Mouse (Mus musculus): ENCODE measurements around the gene Olfr270. TPM values are rescaled to one million over a fixed set of nuclear protein-coding genes. Genes with fewer than 3 reads are reported as not detected.

Gene Olfr270
- not detected in 2 replicates for total RNA-seq (2014; rRNA removed)
- polyA plus RNA-seq (2015; fragmentation: Nextera tagmentation; extraction: Ambion mirVana): not detected in 2 replicates

GRCm38 (mm10) chr4:52964247-52964646 is at the start of gene Olfr270:
Gene Olfr270, plus strand, starts transcription at chr4:52964547.
- no peak within 1 kb of the TSS for H3K4me3 ChIP-seq (ENCODE audit: low read depth, low read length)
- no peaks in the 10 kb centered on the region for H3K4me1 ChIP-seq (ENCODE audit: insufficient read depth, low read length)
- no peak for ATAC-seq (ENCODE audit: low FRiP score)
- no peaks in the 10 kb centered on the region for H3K36me3 ChIP-seq (ENCODE audit: insufficient read depth, low read length)
- no peak within 1 kb of the TSS for H3K9ac ChIP-seq (replicated peaks; ENCODE audit: low read length, poor library complexity, severe bottlenecking)
- no peak within 1 kb of the TSS for H3K4me2 ChIP-seq (ENCODE audit: low read depth, low read length, poor library complexity, severe bottlenecking)
- DNase-seq (ENCODE audit: low spot score): no peak
- no peak for TF ChIP-seq CTCF (IDR thresholded peaks at IDR 0.05)
- H3K27ac ChIP-seq (ENCODE audit: low read depth, low read length): no peak within 1 kb of the TSS
- no peaks in the 10 kb centered on the region for H3K9me3 ChIP-seq (ENCODE audit: low read length)
- H3K27me3 ChIP-seq (ENCODE audit: insufficient read depth, low read length): no peaks in the 10 kb centered on the region

- DNase-seq (ENCODE audit: low spot score) (no peak), ATAC-seq (ENCODE audit: low FRiP score) (no peak)
- 83% methylated on average over 6 of the region's 6 CpGs for WGBS
- H3K4me1 ChIP-seq (ENCODE audit: insufficient read depth, low read length): no peaks in the 10 kb centered on the region
- H3K9me3 ChIP-seq (ENCODE audit: low read length): no peaks in the 10 kb centered on the region
- no peaks in the 10 kb centered on the region for H3K27me3 ChIP-seq (ENCODE audit: insufficient read depth, low read length)
- H3K9ac ChIP-seq (replicated peaks; ENCODE audit: low read length, poor library complexity, severe bottlenecking): no peak overlapping the region
- H3K4me3 ChIP-seq (ENCODE audit: low read depth, low read length): no peak overlapping the region
- no peak for TF ChIP-seq CTCF (IDR thresholded peaks at IDR 0.05)
- no peak overlapping the region for H3K27ac ChIP-seq (ENCODE audit: low read depth, low read length)
- no peaks in the 10 kb centered on the region for H3K36me3 ChIP-seq (ENCODE audit: insufficient read depth, low read length)
- no peak overlapping the region for H3K4me2 ChIP-seq (ENCODE audit: low read depth, low read length, poor library complexity, severe bottlenecking)
Observed at GRCm38 (mm10) chr4:52916659-52917310, 47.6 kb upstream of the Olfr270 start.

GRCm38 (mm10) chr4:52917311-52917688 is 47.0 kb upstream of the Olfr270 start:
- Histone ChIP-seq H3K9me3 (ENCODE audit: low read length) (no peaks in the 10 kb centered on the region), H3K27me3 (ENCODE audit: insufficient read depth, low read length) (no peaks in the 10 kb centered on the region), H3K9ac (replicated peaks; ENCODE audit: low read length, poor library complexity, severe bottlenecking) (no peak overlapping the region), H3K4me3 (ENCODE audit: low read depth, low read length) (no peak overlapping the region), H3K4me1 (ENCODE audit: insufficient read depth, low read length) (no peaks in the 10 kb centered on the region), H3K4me2 (ENCODE audit: low read depth, low read length, poor library complexity, severe bottlenecking) (no peak overlapping the region), H3K36me3 (ENCODE audit: insufficient read depth, low read length) (no peaks in the 10 kb centered on the region), H3K27ac (ENCODE audit: low read depth, low read length) (no peak overlapping the region)
- no peak for DNase-seq (ENCODE audit: low spot score)
- 95% methylated on average over 2 of the region's 2 CpGs for WGBS
- ATAC-seq (ENCODE audit: low FRiP score): no peak
- TF ChIP-seq CTCF (IDR thresholded peaks at IDR 0.05): no peak

DNA sequence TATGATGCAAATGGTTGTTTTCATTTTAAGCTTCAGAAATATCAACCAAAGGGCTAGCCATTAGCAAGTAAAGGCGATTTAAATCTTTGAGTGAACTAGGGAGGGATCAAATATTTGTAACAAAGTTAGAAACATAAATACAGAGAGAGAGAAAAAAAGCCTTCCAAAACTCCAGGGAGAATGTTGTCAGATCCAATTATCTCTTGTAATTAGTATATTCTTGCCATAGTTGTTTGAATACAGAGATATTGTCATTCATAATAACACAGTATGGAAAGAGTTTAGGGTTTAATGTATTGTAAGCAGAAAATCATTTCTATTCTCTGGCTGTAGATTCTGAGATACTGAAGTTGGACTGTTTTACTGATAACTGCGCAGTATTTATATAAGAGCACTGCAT is 45.3 kb upstream of the Olfr270 start, which contains the start of gene Olfr272:
Gene Olfr272 (minus strand): TSS at position 101 of the 400 bp plus-strand sequence.
- no peak for TF ChIP-seq CTCF (IDR thresholded peaks at IDR 0.05)
- H3K27ac ChIP-seq (ENCODE audit: low read depth, low read length): no peak within 1 kb of the TSS
- H3K4me2 ChIP-seq (ENCODE audit: low read depth, low read length, poor library complexity, severe bottlenecking): no peak within 1 kb of the TSS
- ATAC-seq (ENCODE audit: low FRiP score) (no peak), DNase-seq (ENCODE audit: low spot score) (no peak)
- no peaks in the 10 kb centered on the region for H3K4me1 ChIP-seq (ENCODE audit: insufficient read depth, low read length)
- H3K4me3 ChIP-seq (ENCODE audit: low read depth, low read length): no peak within 1 kb of the TSS
- H3K9ac ChIP-seq (replicated peaks; ENCODE audit: low read length, poor library complexity, severe bottlenecking): no peak within 1 kb of the TSS
- no peaks in the 10 kb centered on the region for H3K27me3 ChIP-seq (ENCODE audit: insufficient read depth, low read length)
- H3K36me3 ChIP-seq (ENCODE audit: insufficient read depth, low read length): no peaks in the 10 kb centered on the region
- H3K9me3 ChIP-seq (ENCODE audit: low read length): no peaks in the 10 kb centered on the region
- 94% methylated on average over 2 of the region's 2 CpGs for WGBS

DNA sequence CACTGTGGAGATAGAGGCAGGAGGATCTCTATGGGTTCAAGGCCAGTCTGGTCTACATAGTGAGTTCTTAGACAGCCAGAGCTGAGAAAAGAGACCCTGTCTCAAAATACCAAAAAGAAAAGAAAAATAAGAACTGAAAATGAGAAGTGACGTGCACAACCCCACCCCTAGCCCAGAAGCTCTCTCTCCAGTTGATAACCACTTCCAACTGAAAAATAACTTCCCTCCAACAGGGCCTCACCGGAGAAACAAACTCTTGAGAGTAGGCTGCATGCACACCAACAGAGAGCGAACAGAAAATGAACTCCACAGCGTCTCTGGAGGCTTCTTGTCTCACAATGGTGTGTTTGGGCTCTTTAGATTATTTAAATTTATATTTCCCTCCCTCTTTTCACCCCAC is 33.9 kb upstream of the Olfr270 start:
- DNase-seq (ENCODE audit: low spot score): no peak
- TF ChIP-seq CTCF (IDR thresholded peaks at IDR 0.05): no peak
- no peaks in the 10 kb centered on the region for H3K9me3 ChIP-seq (ENCODE audit: low read length)
- H3K4me1 ChIP-seq (ENCODE audit: insufficient read depth, low read length): no peaks in the 10 kb centered on the region
- no peaks in the 10 kb centered on the region for H3K27me3 ChIP-seq (ENCODE audit: insufficient read depth, low read length)
- no peak overlapping the region for H3K27ac ChIP-seq (ENCODE audit: low read depth, low read length)
- no peak overlapping the region for H3K4me3 ChIP-seq (ENCODE audit: low read depth, low read length)
- no peak overlapping the region for H3K9ac ChIP-seq (replicated peaks; ENCODE audit: low read length, poor library complexity, severe bottlenecking)
- 91% methylated on average over 4 of the region's 4 CpGs for WGBS
- H3K4me2 ChIP-seq (ENCODE audit: low read depth, low read length, poor library complexity, severe bottlenecking): no peak overlapping the region
- H3K36me3 ChIP-seq (ENCODE audit: insufficient read depth, low read length): no peaks in the 10 kb centered on the region
- no peak for ATAC-seq (ENCODE audit: low FRiP score)

DNA sequence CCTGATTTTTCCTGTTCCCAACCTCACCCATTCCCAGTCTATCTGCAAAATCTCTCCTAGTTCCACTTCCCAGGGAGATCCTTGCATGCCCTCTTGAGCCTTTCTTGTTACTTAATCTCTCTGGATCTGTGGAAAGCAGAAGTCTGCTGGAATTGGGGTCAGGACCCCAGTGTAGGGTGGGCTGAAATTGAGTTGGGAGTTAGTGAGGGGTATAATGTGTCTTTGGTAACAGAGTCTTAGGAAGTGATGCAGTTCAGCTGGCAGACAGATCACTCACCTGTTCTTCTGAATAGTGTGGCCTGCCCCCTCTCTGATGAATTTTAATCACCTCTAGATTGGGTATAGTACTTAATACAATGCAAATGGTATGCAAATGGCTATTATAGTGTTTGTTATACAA is 17.7 kb upstream of the Olfr270 start:
- H3K9ac ChIP-seq (replicated peaks; ENCODE audit: low read length, poor library complexity, severe bottlenecking): no peak overlapping the region
- H3K27me3 ChIP-seq (ENCODE audit: insufficient read depth, low read length): no peaks in the 10 kb centered on the region
- H3K9me3 ChIP-seq (ENCODE audit: low read length): no peaks in the 10 kb centered on the region
- H3K36me3 ChIP-seq (ENCODE audit: insufficient read depth, low read length): no peaks in the 10 kb centered on the region
- TF ChIP-seq CTCF (IDR thresholded peaks at IDR 0.05): no peak
- H3K27ac ChIP-seq (ENCODE audit: low read depth, low read length): no peak overlapping the region
- no peaks in the 10 kb centered on the region for H3K4me1 ChIP-seq (ENCODE audit: insufficient read depth, low read length)
- no peak overlapping the region for H3K4me3 ChIP-seq (ENCODE audit: low read depth, low read length)
- ATAC-seq (ENCODE audit: low FRiP score): no peak
- DNase-seq (ENCODE audit: low spot score): no peak
- H3K4me2 ChIP-seq (ENCODE audit: low read depth, low read length, poor library complexity, severe bottlenecking): no peak overlapping the region

Data from midbrain, postnatal 0 days (tissue).